Mouse (Mus musculus) retina, postnatal 7 days (tissue): ENCODE results near the gene Cfap77.

Experiments used
- DNase-seq: peaks from one replicate; pipeline ENCODE4 v3.0.0-alpha.2; 2012; ENCODE audit warnings: low read depth, low spot score

The Cfap77 gene

GRCm38 (mm10) chr2:29051932-29052331 is 2.9 kb downstream of the Cfap77 start:
- no peak for DNase-seq

- DNase-seq = no peak
These were observed 8.7 kb downstream of the Cfap77 start for GRCm38 (mm10) chr2:29046151-29046550.

- no peak for DNase-seq
These were observed 12.7 kb downstream of the Cfap77 start for GRCm38 (mm10) chr2:29042124-29042523.

- no peak for DNase-seq
These were observed 13.4 kb downstream of the Cfap77 start for GRCm38 (mm10) chr2:29041477-29041768.

GRCm38 (mm10) chr2:29040594-29041476 is 14.0 kb downstream of the Cfap77 start:
- DNase-seq = no peak

GRCm38 (mm10) chr2:29039741-29040140 is 15.1 kb downstream of the Cfap77 start:
- no peak for DNase-seq

GRCm38 (mm10) chr2:29035698-29036097 is 19.2 kb downstream of the Cfap77 start:
- no peak for DNase-seq

GRCm38 (mm10) chr2:29034542-29035475 is 20.1 kb downstream of the Cfap77 start:
- DNase-seq = no peak

GRCm38 (mm10) chr2:29031951-29032350 is 22.9 kb downstream of the Cfap77 start:
- DNase-seq = no peak

- DNase-seq = no peak
These were observed 24.7 kb downstream of the Cfap77 start for GRCm38 (mm10) chr2:29030048-29030734.

- DNase-seq = no peak
These were observed 29.6 kb downstream of the Cfap77 start for GRCm38 (mm10) chr2:29025284-29025683.

GRCm38 (mm10) chr2:29023001-29023400 is 31.9 kb downstream of the Cfap77 start:
- no peak for DNase-seq

- no peak for DNase-seq
These were observed 33.8 kb downstream of the Cfap77 start for GRCm38 (mm10) chr2:29021025-29021424.

GRCm38 (mm10) chr2:29018680-29019079 is 36.2 kb downstream of the Cfap77 start:
- no peak for DNase-seq

GRCm38 (mm10) chr2:29016599-29017587 is 38.0 kb downstream of the Cfap77 start:
- no peak for DNase-seq

GRCm38 (mm10) chr2:29012523-29012922 is 42.3 kb downstream of the Cfap77 start:
- no peak for DNase-seq

GRCm38 (mm10) chr2:29007656-29008055 is 47.2 kb downstream of the Cfap77 start:
- DNase-seq = no peak

- DNase-seq = no peak
These were observed 48.3 kb downstream of the Cfap77 start for GRCm38 (mm10) chr2:29006455-29007034.

- DNase-seq = no peak
These were observed 50.8 kb downstream of the Cfap77 start for GRCm38 (mm10) chr2:29004037-29004436.

GRCm38 (mm10) chr2:28998246-28998645 is 56.6 kb downstream of the Cfap77 start:
- no peak for DNase-seq
